Mouse (Mus musculus): Measurements from ENCODE around the gene Fis1.

The Fis1 gene

GRCm38 (mm10) chr5:136967592-136967991, 14.5 kb downstream of the Fis1 start:
- DNase-seq (ENCODE audit: low spot score in 2 of 2) = no peak

- no peak for DNase-seq (ENCODE audit: low spot score in 2 of 2)
These were observed 17.6 kb downstream of the Fis1 start for GRCm38 (mm10) chr5:136970703-136971102.

DNA sequence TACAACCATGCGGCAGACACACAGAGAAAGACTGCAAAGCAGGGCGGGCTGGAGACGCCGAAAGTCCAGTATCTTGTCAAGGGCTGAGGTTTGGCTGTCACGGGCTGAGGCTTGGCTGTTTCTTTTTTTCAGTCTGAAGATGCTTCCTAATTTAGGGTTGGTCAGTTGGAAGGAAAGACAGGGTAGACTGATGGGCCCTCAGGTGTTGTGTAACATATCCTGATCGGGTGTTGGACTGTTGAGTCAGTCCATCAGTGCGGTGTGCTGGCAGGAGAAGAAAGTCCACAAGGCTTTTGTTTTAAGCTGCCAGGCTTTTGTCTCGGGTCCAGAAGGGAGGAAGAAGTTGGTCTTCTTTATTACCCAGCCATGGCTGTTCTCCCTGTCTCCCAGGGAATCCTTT, 20.6 kb downstream of the Fis1 start:
- DNase-seq (ENCODE audit: low spot score in 2 of 2) = no peak

DNA sequence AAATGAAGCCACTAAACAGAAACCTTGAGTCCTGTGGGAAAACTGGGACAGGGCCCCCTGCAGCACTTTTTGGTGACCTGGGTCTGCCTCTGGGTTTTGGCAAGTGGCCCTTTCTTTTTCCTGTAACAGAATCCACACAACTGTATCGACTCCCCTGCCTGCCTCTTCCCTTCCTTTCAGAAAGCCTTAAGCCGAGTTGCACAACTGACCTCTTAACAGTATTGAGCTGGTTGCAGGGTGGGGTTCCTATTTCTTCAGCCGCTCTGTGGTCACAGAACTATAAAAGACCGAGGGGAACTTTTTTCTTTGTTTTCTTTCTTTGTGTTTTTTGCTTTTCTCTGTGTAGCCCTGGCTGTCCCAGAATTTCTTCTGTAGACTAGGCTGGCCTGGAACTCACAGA, 24.7 kb downstream of the Fis1 start:
- no peak for DNase-seq (ENCODE audit: low spot score in 2 of 2)

DNA sequence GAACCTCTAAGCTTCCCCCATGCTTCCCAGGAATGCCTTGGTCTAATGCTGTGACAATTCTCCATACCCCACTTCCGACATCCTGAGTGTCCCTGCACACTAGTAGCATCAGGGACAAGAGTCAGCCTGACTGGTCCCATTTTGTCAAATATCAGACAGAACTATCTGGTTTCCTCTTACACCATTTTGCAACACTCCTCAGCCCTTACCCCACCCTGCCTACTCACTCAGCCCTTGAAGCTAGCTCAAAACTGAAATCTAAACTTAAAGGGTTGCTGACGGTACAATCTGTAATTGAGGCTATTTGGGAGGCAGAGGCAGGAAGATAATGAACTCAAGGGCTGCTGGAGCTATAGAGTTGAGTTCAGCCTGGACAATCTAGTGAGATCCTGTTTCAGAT, 26.7 kb downstream of the Fis1 start:
- no peak for DNase-seq (ENCODE audit: low spot score in 2 of 2)

- no peak for DNase-seq (ENCODE audit: low spot score in 2 of 2)
These were observed 27.9 kb downstream of the Fis1 start for GRCm38 (mm10) chr5:136980974-136981373.

DNA sequence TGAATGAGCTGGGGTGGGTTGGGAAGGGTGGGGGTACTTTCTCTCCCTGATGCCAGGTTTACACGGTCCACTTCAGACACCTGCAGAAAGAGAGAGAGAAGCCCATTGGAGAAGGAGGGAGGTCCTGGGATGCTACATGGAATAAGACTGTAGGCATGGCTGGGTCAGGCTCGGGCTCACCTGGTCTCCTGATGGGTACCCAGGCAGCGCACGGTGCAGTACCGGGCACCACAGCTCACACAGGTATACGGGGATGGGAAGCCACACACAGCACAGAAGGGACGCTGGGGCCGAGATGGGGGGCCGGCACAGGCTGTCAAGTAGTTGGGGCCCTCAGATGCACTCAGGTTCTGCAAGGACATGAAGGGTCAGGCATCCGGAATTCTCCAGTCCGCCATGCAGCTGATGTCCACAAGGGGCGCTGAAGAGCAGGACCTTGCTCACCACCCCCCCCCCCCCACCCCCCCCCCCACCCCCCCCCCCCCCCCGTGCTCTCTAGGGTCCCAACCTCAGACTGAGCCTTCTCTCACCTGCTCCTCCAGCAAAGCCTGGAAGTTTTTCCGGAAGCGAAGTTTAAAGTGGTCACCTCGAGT, 29.4 kb downstream of the Fis1 start:
- DNase-seq (ENCODE audit: low spot score in 2 of 2) = no peak

DNA sequence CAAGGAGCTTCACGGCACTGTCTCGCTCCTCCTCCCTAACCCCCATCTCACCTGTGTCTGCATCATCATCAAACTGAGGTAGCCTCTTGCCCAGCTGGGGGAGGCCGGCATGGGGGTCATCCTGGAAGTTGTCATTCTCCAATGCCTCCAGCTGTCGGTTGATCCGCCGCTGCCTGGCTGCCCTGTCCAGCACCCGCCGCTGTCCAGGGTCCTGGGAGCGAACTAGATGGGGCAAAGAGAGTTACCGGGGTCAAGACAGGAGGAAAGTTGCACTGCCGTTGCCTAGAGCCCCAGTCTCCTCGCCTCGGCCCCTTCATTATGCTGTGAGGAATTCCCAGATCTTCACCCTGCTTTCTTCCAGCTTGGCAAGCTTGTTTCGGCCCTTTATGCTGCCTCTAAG, 31.8 kb downstream of the Fis1 start:
- DNase-seq (ENCODE audit: low spot score in 2 of 2) = no peak

- DNase-seq (ENCODE audit: low spot score in 2 of 2) = peak; percentile 94 to 97
These were observed 33.6 kb downstream of the Fis1 start, which contains the start of gene Plod3 for GRCm38 (mm10) chr5:136986695-136987137. Plod3 (plus strand) TSS chr5:136987019.

- peak; percentile 73 to 77 for DNase-seq (ENCODE audit: low spot score in 2 of 2)
These were observed 34.3 kb downstream of the Fis1 start for GRCm38 (mm10) chr5:136987138-136987933.

DNA sequence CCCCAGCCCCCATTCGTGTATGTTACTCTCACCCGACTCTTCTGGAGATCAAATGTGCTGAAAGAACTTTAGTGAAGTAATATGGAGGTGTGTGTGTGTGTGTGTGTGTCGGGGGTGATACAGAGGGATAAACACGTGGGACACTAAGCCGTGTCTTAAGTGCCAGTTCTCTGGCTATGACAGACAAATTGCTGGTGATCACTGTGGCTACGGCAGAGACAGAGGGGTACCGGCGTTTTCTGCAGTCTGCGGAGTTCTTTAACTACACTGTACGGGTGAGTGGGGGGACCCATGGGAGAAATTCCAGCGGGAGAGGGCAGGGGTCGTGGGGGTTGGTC, 34.8 kb downstream of the Fis1 start, which contains the start of gene Znhit1:
Gene Znhit1 (minus strand): TSS at position 88 of the 338 bp plus-strand sequence.
- no peak for DNase-seq (ENCODE audit: low spot score in 2 of 2)

GRCm38 (mm10) chr5:136988420-136988819, 35.3 kb downstream of the Fis1 start:
- DNase-seq (ENCODE audit: low spot score in 2 of 2) = no peak

DNA sequence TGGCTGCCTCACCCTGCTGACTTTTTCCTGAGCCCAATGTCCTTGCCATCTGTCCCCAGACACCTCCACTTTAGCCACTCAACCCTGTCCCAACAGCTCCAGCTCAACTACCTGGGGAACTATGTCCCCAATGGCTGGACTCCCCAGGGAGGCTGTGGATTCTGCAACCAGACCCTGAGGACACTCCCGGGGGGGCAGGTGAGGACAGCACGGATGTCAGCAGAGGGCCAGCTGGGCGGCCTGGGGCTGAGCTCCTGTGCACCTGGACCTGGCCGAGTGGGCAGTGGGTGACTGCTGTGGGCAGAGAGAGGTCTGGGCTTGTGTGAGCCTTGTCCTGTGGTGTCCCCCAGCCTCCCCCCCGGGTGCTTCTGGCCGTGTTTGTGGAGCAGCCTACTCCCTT, 36.7 kb downstream of the Fis1 start:
- no peak for DNase-seq (ENCODE audit: low spot score in 2 of 2)

GRCm38 (mm10) chr5:136999449-136999848, 46.4 kb downstream of the Fis1 start:
- no peak for DNase-seq (ENCODE audit: low spot score in 2 of 2)

- no peak for DNase-seq (ENCODE audit: low spot score in 2 of 2)
These were observed 47.5 kb downstream of the Fis1 start for GRCm38 (mm10) chr5:137000612-137001011.

DNA sequence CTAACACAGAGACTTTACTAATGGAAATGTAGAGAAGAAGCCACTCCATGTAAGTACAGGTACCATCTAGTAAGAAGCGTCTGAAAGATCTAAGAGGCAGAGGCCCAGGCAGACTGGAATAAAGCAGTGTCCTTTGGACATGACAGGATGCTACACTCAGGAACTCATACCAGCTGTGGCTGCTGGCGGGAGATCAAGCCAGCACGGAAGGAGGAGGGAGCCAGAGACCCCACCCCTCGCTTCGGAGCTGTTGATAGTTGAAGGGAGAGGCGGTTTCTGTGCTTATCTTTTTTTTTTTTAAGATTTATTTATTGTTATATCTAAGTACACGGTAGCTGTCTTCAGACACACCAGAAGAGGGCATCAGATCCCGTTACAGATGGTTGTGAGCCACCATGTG, 54.2 kb downstream of the Fis1 start:
- no peak for DNase-seq (ENCODE audit: low spot score in 2 of 2)

- DNase-seq (ENCODE audit: low spot score in 2 of 2) = no peak
These were observed 56.9 kb downstream of the Fis1 start for GRCm38 (mm10) chr5:137009988-137010387.

DNA sequence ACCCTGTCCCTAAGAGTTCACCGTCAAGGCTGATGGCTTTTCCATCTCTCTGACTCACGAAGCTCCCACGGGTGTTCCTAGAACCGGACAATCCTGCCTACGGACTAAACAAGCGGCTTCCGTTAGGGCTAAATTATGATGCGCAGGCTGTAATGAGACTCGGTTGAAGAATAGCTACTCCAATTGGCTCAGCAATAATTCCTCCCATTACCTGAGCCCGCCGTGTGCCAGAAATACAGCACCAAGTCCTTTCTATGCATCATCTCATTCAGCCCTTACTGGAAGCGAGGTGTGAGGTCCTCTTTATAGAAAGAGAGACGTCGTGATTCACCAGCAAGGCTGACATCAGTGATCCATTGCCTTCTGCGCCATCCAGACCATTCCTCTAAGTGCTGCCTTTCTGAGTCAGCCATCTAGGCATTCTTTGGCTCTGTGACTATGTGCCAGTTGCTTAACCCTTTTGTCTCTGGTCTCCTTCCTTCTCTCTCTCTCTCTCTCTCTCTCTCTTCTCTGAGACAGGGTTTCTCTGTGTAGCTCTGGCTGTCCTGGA, 59.4 kb downstream of the Fis1 start:
- DNase-seq (ENCODE audit: low spot score in 2 of 2) = no peak

All from right cerebral cortex, postnatal 36 days (tissue).